Mouse (Mus musculus): ENCODE measurements at regions not wholly inside any gene's neighbourhood (a gene's known extent, or its start where the extent isn't known, plus 50 kb on each side); places are given as distances from the start of the nearest gene placed in this dataset.

DNA sequence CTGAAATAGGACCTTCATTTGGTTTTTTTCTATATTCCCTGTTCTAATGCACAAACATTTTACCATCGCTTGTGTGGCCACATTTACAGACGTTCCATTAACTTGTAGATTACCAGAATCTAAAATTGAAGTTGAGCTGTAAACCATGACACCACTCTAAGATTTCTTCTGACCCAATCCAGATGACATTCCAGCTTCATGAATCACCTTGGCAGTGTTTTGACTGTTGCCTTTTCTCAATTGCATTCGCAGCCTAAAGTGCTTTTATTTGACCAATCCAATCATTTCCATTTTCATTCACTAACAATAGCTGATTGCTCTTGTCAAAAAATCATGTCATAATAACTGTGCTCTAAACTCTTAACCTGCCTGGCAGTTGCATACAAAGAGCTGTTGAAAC lies 144.8 kb downstream of the Mdfic start:
- no peak for DNase-seq (ENCODE audit: low read depth, low spot score)

DNA sequence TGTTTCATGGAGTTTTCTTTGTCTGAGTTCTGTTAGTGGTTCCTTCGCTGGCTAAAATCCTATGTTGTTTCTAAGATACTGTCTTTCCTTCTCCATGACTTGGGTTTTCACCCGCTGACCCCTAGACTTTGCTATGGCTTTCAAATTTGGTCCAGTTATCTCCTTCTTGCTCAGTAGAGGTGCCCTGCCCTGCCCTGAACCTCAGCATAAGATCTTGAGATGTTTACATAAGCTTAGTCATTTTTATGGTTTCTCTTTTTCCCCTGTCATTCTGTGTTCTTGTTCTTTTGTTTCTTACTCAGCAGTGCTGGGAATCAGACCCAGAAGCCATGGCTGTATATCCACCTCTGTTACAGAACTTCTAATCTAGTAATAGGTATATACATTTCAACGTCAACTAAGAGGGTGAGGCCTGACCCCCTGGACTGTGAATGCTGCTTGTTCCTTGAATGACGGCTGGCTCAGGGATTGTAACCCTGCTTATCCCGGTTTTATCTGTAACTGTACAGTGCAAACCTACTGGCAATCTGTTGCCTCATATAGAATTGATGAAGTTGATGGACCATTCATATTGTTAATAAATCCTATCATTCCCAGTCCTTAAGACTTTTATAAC lies 161.9 kb downstream of the Mdfic start:
- no peak for DNase-seq (ENCODE audit: low read depth, low spot score)

DNA sequence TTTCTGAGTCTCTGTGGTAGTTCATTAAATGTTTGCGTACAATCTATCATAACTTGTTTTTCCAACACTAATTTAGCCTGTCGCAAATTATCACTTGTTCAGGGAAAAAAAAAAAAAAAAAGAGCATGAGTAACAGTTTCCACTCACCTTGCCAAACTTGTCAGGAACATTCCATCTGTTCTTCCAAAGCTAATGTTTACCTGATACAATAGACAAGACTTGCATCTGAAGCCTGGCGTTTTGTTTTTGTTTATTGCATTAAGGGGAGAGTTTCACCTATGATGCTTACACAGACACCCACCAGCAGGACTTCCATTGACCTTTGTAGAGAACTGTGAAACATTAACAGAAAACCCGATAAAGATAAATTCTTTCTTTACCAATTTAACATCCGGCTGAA lies 172.6 kb downstream of the Mdfic start:
- no peak for DNase-seq (ENCODE audit: low read depth, low spot score)

DNA sequence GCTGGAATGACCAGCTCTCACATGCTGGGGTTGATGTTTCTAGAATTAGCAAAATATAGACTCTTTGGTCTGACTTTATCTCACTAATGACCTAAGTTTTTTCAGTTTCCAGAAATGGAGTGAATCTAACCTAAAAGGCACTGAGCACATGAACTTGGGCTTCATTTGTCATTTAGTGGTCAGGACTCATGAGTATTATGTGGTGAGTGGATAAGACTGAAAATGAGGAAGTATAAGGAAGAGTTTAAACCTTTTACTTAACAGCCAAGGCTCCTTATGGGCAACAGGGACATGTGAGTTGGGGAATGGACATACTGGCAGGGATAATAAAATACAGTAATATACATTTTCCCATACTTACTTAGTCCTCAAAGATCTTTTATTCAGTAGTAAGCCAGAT lies 180.0 kb downstream of the Mdfic start:
- DNase-seq (ENCODE audit: low read depth, low spot score), result no peak

DNA sequence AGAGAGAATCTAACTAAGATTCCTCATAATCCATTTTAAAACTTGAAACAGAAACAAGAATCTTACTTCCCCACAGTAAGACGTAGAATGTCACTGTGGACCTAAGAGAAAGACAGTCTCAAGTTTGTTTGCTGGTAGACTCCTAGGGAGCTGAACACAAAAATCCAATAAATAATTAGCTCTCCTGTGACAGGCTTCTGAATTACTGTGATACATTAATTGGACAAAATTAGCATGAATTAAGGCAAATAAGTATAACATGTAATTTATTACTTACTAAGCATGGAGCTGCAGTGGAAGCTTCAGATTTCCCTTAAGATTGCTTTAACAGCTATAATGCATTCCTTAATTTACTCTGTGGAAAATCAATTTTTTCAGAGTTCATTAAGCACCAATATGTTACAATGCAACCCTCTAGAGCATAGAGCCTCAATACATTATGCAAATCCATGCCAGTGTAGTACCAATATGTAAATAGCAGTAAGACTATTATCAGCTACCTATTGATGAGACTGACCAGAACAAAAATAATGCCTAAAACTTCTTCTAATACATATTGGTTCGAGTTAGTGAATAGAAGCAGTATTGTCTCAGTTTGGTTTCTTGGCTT lies 182.3 kb downstream of the Mdfic start:
- DNase-seq (ENCODE audit: low read depth, low spot score), result no peak

DNA sequence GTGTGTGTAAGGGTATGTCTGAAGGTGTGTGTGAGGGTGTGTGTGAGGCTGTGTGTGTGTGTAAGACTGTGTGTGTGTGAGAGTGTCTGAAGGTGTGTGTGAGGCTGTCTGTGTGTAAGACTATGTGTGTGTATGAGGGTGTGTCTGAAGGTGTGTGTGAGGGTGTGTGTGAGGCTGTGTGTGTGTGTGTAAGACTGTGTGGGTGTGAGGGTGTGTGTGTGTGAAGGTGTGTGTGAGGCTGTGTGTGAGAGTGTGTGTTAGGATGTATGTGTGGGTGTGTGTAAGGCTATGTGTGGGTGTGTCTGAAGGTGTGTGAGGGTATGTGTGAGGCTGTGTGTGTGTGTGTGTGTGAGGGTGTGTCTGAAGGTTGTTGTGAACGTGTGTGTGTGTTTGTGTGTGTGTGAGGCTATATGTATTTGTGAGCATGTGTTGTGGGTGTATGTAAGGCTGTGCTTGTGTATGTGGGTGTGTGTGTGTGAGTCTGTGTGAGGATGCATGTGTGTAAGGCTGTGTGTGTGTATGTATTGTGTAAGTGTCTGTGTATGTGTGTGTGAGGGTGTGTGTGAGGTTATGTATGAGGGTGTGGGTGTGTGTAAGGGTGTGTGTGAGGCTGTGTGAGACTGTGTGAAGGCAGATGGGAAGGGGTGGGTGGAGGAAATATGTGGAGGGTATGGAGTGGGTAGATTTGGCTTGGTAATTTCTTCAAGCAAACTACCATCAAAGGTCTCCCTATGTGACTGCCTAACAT lies 190.1 kb downstream of the Mdfic start:
- DNase-seq (ENCODE audit: low read depth, low spot score), result no peak

DNA sequence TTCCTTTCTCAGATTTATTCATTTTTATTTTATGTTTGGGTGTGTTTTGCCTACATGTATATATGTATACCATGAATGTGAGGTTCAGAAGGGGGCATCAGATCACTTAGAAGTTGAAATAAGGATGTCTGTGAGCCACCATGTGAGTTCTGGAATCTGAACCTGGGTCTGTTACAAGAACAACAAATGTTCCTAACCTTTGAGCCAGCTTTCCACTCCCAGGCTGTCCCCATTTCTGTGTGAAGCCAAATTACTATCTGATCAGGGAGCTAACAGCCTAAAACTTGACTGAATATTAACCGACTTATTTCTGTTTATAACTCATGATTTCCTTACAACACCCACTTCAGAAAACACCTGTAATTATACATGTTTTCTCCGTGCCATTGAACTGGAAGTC lies 209.2 kb downstream of the Mdfic start:
- no peak for DNase-seq (ENCODE audit: low read depth, low spot score)

DNA sequence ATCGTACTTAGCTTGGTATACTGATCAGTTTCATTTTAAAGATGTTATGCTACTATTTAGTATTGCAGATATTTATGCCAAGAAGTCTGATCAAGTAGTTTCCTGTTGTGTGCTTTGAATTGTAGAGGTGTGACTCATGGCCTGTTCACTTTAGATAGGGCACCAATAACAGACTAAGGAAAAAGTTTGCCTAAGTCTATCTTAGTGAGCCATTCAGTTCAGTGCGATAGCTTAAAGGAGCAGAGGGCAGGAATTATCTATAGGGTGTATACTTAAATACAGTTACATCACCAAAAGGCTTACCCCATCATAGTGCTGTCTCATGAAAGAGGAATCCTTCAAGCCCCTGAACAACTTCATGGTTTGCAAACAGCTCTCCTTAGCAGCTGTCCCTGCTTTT lies 229.8 kb downstream of the Mdfic start:
- DNase-seq (ENCODE audit: low read depth, low spot score), result no peak

DNA sequence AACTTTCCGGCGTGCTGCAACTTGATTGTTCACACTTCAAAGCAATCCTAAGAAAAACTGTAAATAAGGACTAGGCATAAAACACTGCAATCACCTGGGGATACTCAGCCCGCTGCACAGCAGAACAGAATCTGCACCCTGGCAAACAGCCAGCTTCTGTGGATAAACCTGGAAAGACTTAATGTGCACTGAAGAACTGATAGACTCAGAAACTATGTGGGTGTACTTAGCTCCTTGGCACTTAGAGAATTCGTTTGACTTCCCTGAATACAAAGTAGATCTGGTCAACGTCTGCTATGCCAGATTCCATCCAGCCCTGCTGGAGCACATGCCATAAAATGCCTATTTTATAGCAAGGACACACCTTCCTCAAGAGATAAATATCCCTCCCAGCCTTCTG lies 266.9 kb downstream of the Mdfic start:
- peak; percentile 20 for DNase-seq (ENCODE audit: low read depth, low spot score)

Measured in mesoderm, embryonic 11.5 days (tissue).